Mouse (Mus musculus) liver, embryonic 14.5 days (tissue): ENCODE data around the gene Slc5a3. TPM values are rescaled to one million over a fixed set of nuclear protein-coding genes. Genes with fewer than 3 reads are reported as not detected.

Experiments
- ATAC-seq: fragments of 200-750 bp; cut with Nextera tagmentation; 2 replicates; pipeline ENCODE4 v1.8.0; 2017; ENCODE audit warnings: moderate number of reproducible peaks, mild to moderate bottlenecking, moderate library complexity; ENCODE audit not compliant: insufficient read depth
- DNase-seq, 3 experiments: peaks; one replicate each; pipeline ENCODE4 v3.0.0-alpha.2; 2012 to 2013; ENCODE audit warnings: low read depth in 3 of 3, low spot score in 3 of 3
- H3K27ac ChIP-seq: fragments of 300-500 bp; sonication (generic); 2 replicates; pipeline ENCODE4 v1.5.1; 2014; ENCODE audit warnings: moderate library complexity, mild to moderate bottlenecking, control low read depth, inconsistent platforms
- H3K27me3 ChIP-seq: fragments of 300-500 bp; sonication (generic); 2 replicates; pipeline ENCODE4 v1.6.1; 2014; ENCODE audit warnings: mild to moderate bottlenecking, low read length, moderate library complexity; ENCODE audit not compliant: control insufficient read depth, insufficient read depth
- H3K36me3 ChIP-seq: fragments of 300-500 bp; sonication (generic); replicated peaks from 2 replicates; pipeline ENCODE4 v1.6.1; 2014; ENCODE audit warnings: low read depth; ENCODE audit not compliant: control insufficient read depth, insufficient read depth
- H3K4me1 ChIP-seq, 2 experiments: fragments of 200-500 bp in 1 of 2; fragments of 300-500 bp in 1 of 2; sonication (generic) in 1 of 2; replicated peaks; 2 replicates each; pipeline ENCODE4 v1.6.1; 2012 to 2014; ENCODE audit warnings: antibody characterized with exemption in 1 of 2, inconsistent platforms in 1 of 2, low read length in 1 of 2; ENCODE audit not compliant: control insufficient read depth in 2 of 2, insufficient read depth in 2 of 2
- H3K4me2 ChIP-seq: fragments of 300-500 bp; sonication (generic); 2 replicates; pipeline ENCODE4 v1.6.1; 2014; ENCODE audit warnings: low read depth, mild to moderate bottlenecking, control low read depth, moderate library complexity
- H3K4me3 ChIP-seq, 2 experiments: fragments of 200-500 bp in 1 of 2; fragments of 300-500 bp in 1 of 2; sonication (generic) in 1 of 2; 2 replicates each; pipeline ENCODE4 v1.5.1; 2012 to 2014; ENCODE audit warnings: low read depth in 2 of 2, low read length in 2 of 2, mild to moderate bottlenecking in 2 of 2, control low read depth in 1 of 2, inconsistent platforms in 1 of 2, moderate library complexity in 1 of 2; ENCODE audit not compliant: insufficient read depth in 1 of 2
- H3K9ac ChIP-seq: fragments of 300-500 bp; sonication (generic); replicated peaks from 2 replicates; pipeline ENCODE4 v1.6.1; 2014; ENCODE audit warnings: mild to moderate bottlenecking, control low read depth, moderate library complexity
- H3K9me3 ChIP-seq: fragments of 300-500 bp; sonication (generic); 2 replicates; pipeline ENCODE4 v1.6.1; 2016; ENCODE audit warnings: low read length, mixed read lengths; ENCODE audit not compliant: control insufficient read depth
- CTCF ChIP-seq: IDR thresholded peaks from 2 replicates; pipeline ENCODE4 v1.5.1; 2016; ENCODE audit warnings: antibody characterized with exemption, low read depth, control low read depth
- EP300 ChIP-seq: IDR thresholded peaks from 2 replicates; pipeline ENCODE4 v1.6.1; 2016; ENCODE audit warnings: antibody characterized with exemption, low read depth
- whole genome bisulfite sequencing: fragments of 180-500 bp; shearing (Covaris S2); extraction: QIAGEN DNeasy Blood & Tissue Kit; methylation state at CpG from one replicate; pipeline ENCODE4 v1.1.7; 2014; ENCODE audit not compliant: insufficient replicate concordance; 5-methylcytosine and 5-hydroxymethylcytosine counted together
- polyA plus RNA-seq, 2 experiments: library from polyadenylated mRNA; depleted of rRNA in 1 of 2; stranded (reverse) in 1 of 2; unstranded in 1 of 2; fragments of >200 nt; fragmentation: Nextera tagmentation in 1 of 2; extraction: Ambion mirVana in 1 of 2; gene quantifications; 2 replicates each; pipeline versions ENCODE4 v1.2.1 to v1.2.3; 2012 to 2014

Gene Slc5a3
- polyA plus RNA-seq, 2 experiments: 0.44 to 0.70 TPM

GRCm38 (mm10) chr16:92062832-92063231, 4.7 kb downstream of the Slc5a3 start:
- Histone ChIP-seq H3K9me3 (no peaks in the 10 kb centered on the region), H3K27ac (no peak overlapping the region), H3K4me3 (no peak overlapping the region), H3K36me3 (peaks cover 2% of the 10 kb centered on the region), H3K27me3 (no peaks in the 10 kb centered on the region), H3K4me2 (no peak overlapping the region), H3K4me1 (no peaks in the 10 kb centered on the region; a peak in 1 of 4 replicates), H3K9ac (no peak overlapping the region)
- no peak for TF ChIP-seq EP300
- TF ChIP-seq CTCF: no peak
- 91% methylated on average over 1 of the region's 1 CpGs for WGBS
- DNase-seq (no peak), ATAC-seq (no peak)

- no peak overlapping the region for H3K4me3 ChIP-seq
- 54% methylated on average over 2 of the region's 2 CpGs for WGBS
- H3K4me2 ChIP-seq: no peak overlapping the region
- TF ChIP-seq EP300 (no peak), CTCF (no peak)
- no peaks in the 10 kb centered on the region for H3K9me3 ChIP-seq
- H3K4me1 ChIP-seq: no peaks in the 10 kb centered on the region; a peak in 1 of 4 replicates
- no peaks in the 10 kb centered on the region for H3K27me3 ChIP-seq
- ATAC-seq: no peak
- peaks cover 2% of the 10 kb centered on the region for H3K36me3 ChIP-seq
- no peak for DNase-seq
- H3K9ac ChIP-seq: no peak overlapping the region
- no peak overlapping the region for H3K27ac ChIP-seq
Observed at GRCm38 (mm10) chr16:92064801-92065200, 6.7 kb downstream of the Slc5a3 start.

- no peaks in the 10 kb centered on the region for H3K4me1 ChIP-seq
- no peak overlapping the region for H3K4me3 ChIP-seq
- no peak for TF ChIP-seq EP300
- no peak for TF ChIP-seq CTCF
- H3K9ac ChIP-seq: no peak overlapping the region
- no peak overlapping the region for H3K27ac ChIP-seq
- DNase-seq (no peak), ATAC-seq (no peak)
- no peaks in the 10 kb centered on the region; the same call in 1 of the 2 replicates for H3K36me3 ChIP-seq
- H3K4me2 ChIP-seq: no peak overlapping the region
- no peaks in the 10 kb centered on the region for H3K27me3 ChIP-seq
- WGBS: 76% methylated on average over 8 of the region's 8 CpGs
- no peaks in the 10 kb centered on the region for H3K9me3 ChIP-seq
Observed at GRCm38 (mm10) chr16:92070338-92070737, 12.2 kb downstream of the Slc5a3 start.

GRCm38 (mm10) chr16:92076797-92077196, 18.7 kb downstream of the Slc5a3 start:
- WGBS: 79% methylated on average over 8 of the region's 8 CpGs
- ATAC-seq: no peak

GRCm38 (mm10) chr16:92083771-92084453, 25.8 kb downstream of the Slc5a3 start:
- Histone ChIP-seq H3K9me3 (no peaks in the 10 kb centered on the region), H3K27me3 (no peaks in the 10 kb centered on the region), H3K4me2 (no peak overlapping the region), H3K9ac (no peak overlapping the region), H3K4me1 (no peaks in the 10 kb centered on the region), H3K36me3 (no peaks in the 10 kb centered on the region), H3K27ac (no peak overlapping the region), H3K4me3 (no peak overlapping the region)
- 80% methylated on average over 10 of the region's 10 CpGs for WGBS
- no peak for TF ChIP-seq CTCF
- TF ChIP-seq EP300: no peak
- DNase-seq (no peak), ATAC-seq (no peak)

More at GRCm38 (mm10) chr16:92076797-92077196, 18.7 kb downstream of the Slc5a3 start:
- TF ChIP-seq CTCF (no peak), EP300 (no peak)
- no peak overlapping the region for H3K4me2 ChIP-seq
- no peaks in the 10 kb centered on the region for H3K9me3 ChIP-seq
- H3K9ac ChIP-seq: no peak overlapping the region
- H3K4me3 ChIP-seq: no peak overlapping the region
- no peak overlapping the region for H3K27ac ChIP-seq
- DNase-seq: no peak
- H3K27me3 ChIP-seq: no peaks in the 10 kb centered on the region
- H3K36me3 ChIP-seq: no peaks in the 10 kb centered on the region; the same call in 1 of the 2 replicates
- no peaks in the 10 kb centered on the region for H3K4me1 ChIP-seq
